Mouse (Mus musculus) bone marrow, adult 2 months (tissue): Measurements from ENCODE around the gene Cldn14.

Experiments
- CTCF ChIP-seq: fragments of 200-500 bp; IDR thresholded peaks from 2 replicates; pipeline ENCODE4 v1.5.1; 2011; ENCODE audit warnings: low read length, control low read depth; ENCODE audit not compliant: control insufficient read depth, insufficient read depth
- POLR2A ChIP-seq: fragments of 200-500 bp; IDR thresholded peaks from 2 replicates; pipeline ENCODE4 v1.6.1; 2011; ENCODE audit warnings: low read depth, mild to moderate bottlenecking, control low read depth, low read length, borderline replicate concordance; ENCODE audit not compliant: control insufficient read depth

DNA sequence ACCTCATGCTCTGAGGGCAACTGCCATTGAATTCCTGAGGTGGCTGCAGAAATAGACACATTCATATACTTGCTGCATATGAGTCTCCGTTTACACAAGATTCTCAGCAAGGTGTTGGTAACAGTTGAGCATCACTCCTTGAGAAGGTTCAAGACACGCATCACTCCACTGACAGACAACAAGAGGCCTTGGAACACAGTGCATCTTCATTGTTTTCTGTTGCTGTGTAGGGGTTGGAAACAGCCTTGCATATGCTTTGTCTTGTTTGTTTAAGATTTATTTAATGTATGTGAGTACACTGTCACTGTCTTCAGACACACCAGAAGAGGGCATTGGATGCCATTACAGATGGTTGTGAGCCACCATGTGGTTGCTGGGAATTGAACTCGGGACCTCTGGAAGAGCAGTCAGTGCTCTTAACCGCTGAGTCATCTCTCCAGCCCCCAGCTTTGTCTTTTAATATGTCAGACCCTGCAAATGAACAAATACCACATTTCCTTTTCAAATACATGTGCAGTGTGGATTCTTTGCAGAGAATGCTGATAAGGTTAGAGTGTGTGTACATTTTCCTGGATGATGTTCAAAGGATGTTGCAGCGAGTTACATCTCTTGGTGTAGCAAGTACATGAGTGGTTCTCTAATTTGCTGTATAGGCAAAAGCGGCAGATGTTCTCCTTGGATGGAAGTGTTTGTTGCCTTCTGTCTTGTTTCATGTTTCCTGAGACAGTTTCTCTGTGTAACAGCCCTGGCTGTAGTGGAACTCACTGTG lies 130.8 kb downstream of the Cldn14 start:
- TF ChIP-seq CTCF (no peak), POLR2A (no peak)
